Mouse (Mus musculus) MEL (cell line): ENCODE results near the gene Amz1. TPM values are rescaled to one million over a fixed set of nuclear protein-coding genes. Genes with fewer than 3 reads are reported as not detected.

Source experiments
- DNase-seq: peaks from one replicate; pipeline ENCODE4 v3.0.0; 2011; ENCODE audit warnings: low read depth, low spot score
- H3K27ac ChIP-seq: 2 replicates; pipeline ENCODE4 v1.5.1; 2012; ENCODE audit warnings: low read depth, mild to moderate bottlenecking, control low read depth, low read length, moderate library complexity; ENCODE audit not compliant: control insufficient read depth
- H3K27me3 ChIP-seq, 2 experiments: fragments of 150-350 bp in 1 of 2; sonication (generic) in 1 of 2; 2 replicates each; pipeline ENCODE4 v1.6.1; 2012; ENCODE audit warnings: low read length in 2 of 2, mild to moderate bottlenecking in 2 of 2, improper control_type of control experiment in 1 of 2, moderate library complexity in 1 of 2; ENCODE audit not compliant: insufficient read depth in 2 of 2, control insufficient read depth in 1 of 2
- H3K36me3 ChIP-seq, 2 experiments: 2 replicates each; pipeline ENCODE4 v1.6.1; 2012 to 2014; ENCODE audit warnings: low read length in 2 of 2, improper control_type of control experiment in 1 of 2, inconsistent platforms in 1 of 2, mild to moderate bottlenecking in 1 of 2; ENCODE audit not compliant: insufficient read depth in 2 of 2, control insufficient read depth in 1 of 2
- H3K4me1 ChIP-seq, 2 experiments: fragments of 150-350 bp in 1 of 2; sonication (generic) in 1 of 2; 2 replicates each; pipeline ENCODE4 v1.6.1; 2012; ENCODE audit warnings: low read length in 2 of 2, improper control_type of control experiment in 1 of 2, mild to moderate bottlenecking in 1 of 2; ENCODE audit not compliant: insufficient read depth in 2 of 2, control insufficient read depth in 1 of 2
- H3K4me3 ChIP-seq, 2 experiments: fragments of 150-350 bp in 1 of 2; sonication (generic) in 1 of 2; 2 replicates each; pipeline ENCODE4 v1.5.1; 2012; ENCODE audit warnings: low read depth in 2 of 2, low read length in 2 of 2, mild to moderate bottlenecking in 2 of 2, moderate library complexity in 2 of 2, control low read depth in 1 of 2, improper control_type of control experiment in 1 of 2; ENCODE audit not compliant: control insufficient read depth in 1 of 2, insufficient read depth in 1 of 2
- H3K79me2 ChIP-seq: 2 replicates; pipeline ENCODE4 v1.6.1; 2012; ENCODE audit warnings: mild to moderate bottlenecking, low read length, moderate library complexity; ENCODE audit not compliant: control insufficient read depth, poor library complexity, insufficient read depth
- H3K9ac ChIP-seq: 2 replicates; pipeline ENCODE4 v1.6.1; 2012; ENCODE audit warnings: low read depth, mild to moderate bottlenecking, control low read depth, low read length, moderate library complexity; ENCODE audit not compliant: control insufficient read depth, poor library complexity, severe bottlenecking
- H3K9me3 ChIP-seq: fragments of 150-350 bp; sonication (generic); replicated peaks from 2 replicates; pipeline ENCODE4 v1.6.1; 2012; ENCODE audit warnings: mild to moderate bottlenecking, low read length, improper control_type of control experiment, moderate library complexity; ENCODE audit not compliant: insufficient read depth
- BHLHE40 ChIP-seq: IDR thresholded peaks from 2 replicates; pipeline ENCODE4 v1.6.1; 2012; ENCODE audit warnings: low read depth, mild to moderate bottlenecking, inconsistent platforms, low read length, improper control_type of control experiment, borderline replicate concordance
- CHD1 ChIP-seq: IDR thresholded peaks from 2 replicates; pipeline ENCODE4 v1.6.1; 2012; ENCODE audit warnings: low read depth, mild to moderate bottlenecking, inconsistent platforms, low read length, improper control_type of control experiment
- CHD2 ChIP-seq: IDR thresholded peaks from 2 replicates; pipeline ENCODE4 v1.6.1; 2011; ENCODE audit warnings: low read length, improper control_type of control experiment
- CTCF ChIP-seq, 3 experiments: IDR thresholded peaks in 2 of 3; conservative IDR thresholded peaks in 1 of 3; 2 replicates each; pipeline ENCODE4 v1.5.1; 2011 to 2012; ENCODE audit warnings: low read length in 3 of 3, low read depth in 2 of 3, mild to moderate bottlenecking in 2 of 3, improper control_type of control experiment in 1 of 3, inconsistent platforms in 1 of 3, mixed read lengths in 1 of 3, moderate library complexity in 1 of 3; ENCODE audit not compliant: control insufficient read depth in 1 of 3, insufficient read depth in 1 of 3, poor library complexity in 1 of 3, severe bottlenecking in 1 of 3
- E2F4 ChIP-seq: IDR thresholded peaks from 2 replicates; pipeline ENCODE4 v1.6.1; 2011; ENCODE audit warnings: low read depth, low read length, improper control_type of control experiment, borderline replicate concordance
- ELF1 ChIP-seq: IDR thresholded peaks from 2 replicates; pipeline ENCODE4 v1.6.1; 2014; ENCODE audit warnings: low read depth, mild to moderate bottlenecking, inconsistent platforms, low read length, improper control_type of control experiment, moderate library complexity
- ETS1 ChIP-seq: IDR thresholded peaks from 2 replicates; pipeline ENCODE4 v1.6.1; 2012; ENCODE audit warnings: low read depth, mild to moderate bottlenecking, inconsistent platforms, low read length, improper control_type of control experiment, moderate library complexity
- JUND ChIP-seq: IDR thresholded peaks from 2 replicates; pipeline ENCODE4 v1.6.1; 2011; ENCODE audit warnings: low read depth, mild to moderate bottlenecking, improper control_type of control experiment, low read length
- MAFK ChIP-seq: IDR thresholded peaks from 2 replicates; pipeline ENCODE4 v1.6.1; 2011; ENCODE audit warnings: low read depth, mild to moderate bottlenecking, low read length, improper control_type of control experiment, borderline replicate concordance
- MYB ChIP-seq: IDR thresholded peaks from 2 replicates; pipeline ENCODE4 v1.6.1; 2011; ENCODE audit warnings: mild to moderate bottlenecking, low read depth, low read length, improper control_type of control experiment
- MYC ChIP-seq: IDR thresholded peaks from 2 replicates; pipeline ENCODE4 v1.6.1; 2011; ENCODE audit warnings: low read depth, mild to moderate bottlenecking, low read length, improper control_type of control experiment, moderate library complexity
- NRF1 ChIP-seq: IDR thresholded peaks from 2 replicates; pipeline ENCODE4 v1.6.1; 2014; ENCODE audit warnings: low read depth, mild to moderate bottlenecking, inconsistent platforms, low read length, improper control_type of control experiment, moderate library complexity; ENCODE audit not compliant: poor library complexity, insufficient read depth, severe bottlenecking
- POLR2A ChIP-seq, 2 experiments: IDR thresholded peaks; 2 replicates each; pipeline ENCODE4 v1.6.1; 2011 to 2012; ENCODE audit warnings: low read length in 2 of 2, mild to moderate bottlenecking in 2 of 2, control low read depth in 1 of 2, improper control_type of control experiment in 1 of 2, low read depth in 1 of 2, moderate library complexity in 1 of 2; ENCODE audit not compliant: control insufficient read depth in 1 of 2, insufficient read depth in 1 of 2, poor library complexity in 1 of 2
- RAD21 ChIP-seq: IDR thresholded peaks from 2 replicates; pipeline ENCODE4 v1.6.1; 2011; ENCODE audit warnings: mild to moderate bottlenecking, low read depth, low read length, improper control_type of control experiment
- RCOR1 ChIP-seq: IDR thresholded peaks from 2 replicates; pipeline ENCODE4 v1.6.1; 2012; ENCODE audit warnings: low read depth, mild to moderate bottlenecking, inconsistent platforms, low read length, improper control_type of control experiment
- SIN3A ChIP-seq: IDR thresholded peaks from 2 replicates; pipeline ENCODE4 v1.6.1; 2012; ENCODE audit warnings: low read length, improper control_type of control experiment, inconsistent platforms
- SMC3 ChIP-seq: IDR thresholded peaks from 2 replicates; pipeline ENCODE4 v1.6.1; 2011; ENCODE audit warnings: low read depth, low read length, improper control_type of control experiment
- TBP ChIP-seq: IDR thresholded peaks from 2 replicates; pipeline ENCODE4 v1.8.0; 2011; ENCODE audit warnings: low read depth, low read length, improper control_type of control experiment
- USF1 ChIP-seq: IDR thresholded peaks from 2 replicates; pipeline ENCODE4 v1.6.1; 2014; ENCODE audit warnings: low read depth, mild to moderate bottlenecking, inconsistent platforms, low read length, improper control_type of control experiment, moderate library complexity
- USF2 ChIP-seq, 2 experiments: IDR thresholded peaks; 2 replicates each; pipeline ENCODE4 v1.6.1; 2011 to 2012; ENCODE audit warnings: improper control_type of control experiment in 2 of 2, low read length in 2 of 2, borderline replicate concordance in 1 of 2, inconsistent platforms in 1 of 2, low read depth in 1 of 2, mild to moderate bottlenecking in 1 of 2; ENCODE audit not compliant: insufficient read depth in 1 of 2
- ZKSCAN1 ChIP-seq: IDR thresholded peaks from 2 replicates; pipeline ENCODE4 v1.6.1; 2012; ENCODE audit warnings: low read depth, mild to moderate bottlenecking, inconsistent platforms, low read length, improper control_type of control experiment, moderate library complexity
- ZMIZ1 ChIP-seq: IDR thresholded peaks from 2 replicates; pipeline ENCODE4 v1.6.1; 2012; ENCODE audit warnings: low read depth, mild to moderate bottlenecking, inconsistent platforms, low read length, improper control_type of control experiment, moderate library complexity
- polyA plus RNA-seq, 2 experiments: library from polyadenylated mRNA; stranded (reverse) in 1 of 2; unstranded in 1 of 2; fragments of >175 nt in 1 of 2; fragments of >200 nt in 1 of 2; gene quantifications; 2 replicates each; pipeline versions ENCODE4 v1.2.1 to v1.2.4; 2012; ENCODE audit warnings: low replicate concordance in 2 of 2, low read depth in 1 of 2; ENCODE audit not compliant: insufficient read length in 2 of 2, insufficient read depth in 1 of 2, missing spikeins in 1 of 2
- total RNA-seq: library from RNA; depleted of rRNA; stranded (reverse); fragments of 300-350 nt; gene quantifications from 2 replicates; pipeline ENCODE4 v1.2.3, GENCODE M21; 2012

The Amz1 gene
- total and polyA plus RNA-seq, 3 experiments = 0.68 to 1.7 TPM; not detected in 1

- Histone ChIP-seq H3K27me3 (no peaks in the 10 kb centered on the region), H3K79me2 (no peaks in the 10 kb centered on the region), H3K4me3 (no peak overlapping the region), H3K36me3 (no peaks in the 10 kb centered on the region), H3K9me3 (no peaks in the 10 kb centered on the region), H3K4me1 (peaks cover 0 to 3% of the 10 kb centered on the region in 2 experiments; a peak in 1 of 4 replicates), H3K27ac (no peak overlapping the region), H3K9ac (no peak overlapping the region)
- DNase-seq = no peak
- TF ChIP-seq CTCF (IDR thresholded peaks at IDR 0.05 in 2 of 3, conservative IDR thresholded peaks at IDR 0.05 in 1 of 3; ENCODE audit: control insufficient read depth in 1 of 3, insufficient read depth in 1 of 3, low read depth in 2 of 3, low read length in 3 of 3, poor library complexity in 1 of 3, severe bottlenecking in 1 of 3) (no peak), MAFK (no peak), ETS1 (no peak), MYC (no peak)
Measured at GRCm38 (mm10) chr5:140762540-140762939, 38.6 kb downstream of the Amz1 start.

GRCm38 (mm10) chr5:140764921-140765613, 41.1 kb downstream of the Amz1 start:
- H3K9me3 ChIP-seq = no peaks in the 10 kb centered on the region
- no peak overlapping the region for H3K9ac ChIP-seq
- no peak for DNase-seq
- no peak for TF ChIP-seq CHD2
- no peak for TF ChIP-seq SMC3
- no peak for TF ChIP-seq NRF1
- no peak for TF ChIP-seq POLR2A (IDR thresholded peaks at IDR 0.05; ENCODE audit: control insufficient read depth in 1 of 2, insufficient read depth in 1 of 2, low read depth in 1 of 2, low read length in 2 of 2, poor library complexity in 1 of 2)
- TF ChIP-seq RAD21 = no peak
- no peak for TF ChIP-seq CHD1
- TF ChIP-seq USF1 = no peak
- no peak for TF ChIP-seq CTCF (IDR thresholded peaks at IDR 0.05 in 2 of 3, conservative IDR thresholded peaks at IDR 0.05 in 1 of 3; ENCODE audit: control insufficient read depth in 1 of 3, insufficient read depth in 1 of 3, low read depth in 2 of 3, low read length in 3 of 3, poor library complexity in 1 of 3, severe bottlenecking in 1 of 3)
- TF ChIP-seq RCOR1 = no peak
- TF ChIP-seq BHLHE40 = no peak
- TF ChIP-seq TBP = no peak
- no peak for TF ChIP-seq MAFK
- TF ChIP-seq JUND = no peak
- no peak for TF ChIP-seq ZKSCAN1
- no peak for TF ChIP-seq USF2 (IDR thresholded peaks at IDR 0.05; ENCODE audit: borderline replicate concordance in 1 of 2, insufficient read depth in 1 of 2, low read depth in 1 of 2, low read length in 2 of 2)
- TF ChIP-seq ELF1 = no peak
- TF ChIP-seq MYB = no peak
- no peak for TF ChIP-seq E2F4
- no peak for TF ChIP-seq ZMIZ1
- no peak for TF ChIP-seq SIN3A
- H3K79me2 ChIP-seq = no peaks in the 10 kb centered on the region
- H3K4me3 ChIP-seq = no peak overlapping the region
- H3K36me3 ChIP-seq = no peaks in the 10 kb centered on the region
- peaks cover 5 to 14% of the 10 kb centered on the region in 2 experiments for H3K4me1 ChIP-seq
- H3K27me3 ChIP-seq = no peaks in the 10 kb centered on the region
- H3K27ac ChIP-seq = no peak overlapping the region
